Mouse (Mus musculus) left cerebral cortex, adult 11 months (tissue): Measurements from ENCODE around the gene Sost.
A peak's percentile ranks its signal among the peaks of the same experiment; 100 is the strongest.

Source experiments
- DNase-seq: peaks from one replicate; pipeline ENCODE4 v3.0.0; 2022; ENCODE audit warnings: low spot score

The Sost gene

DNA sequence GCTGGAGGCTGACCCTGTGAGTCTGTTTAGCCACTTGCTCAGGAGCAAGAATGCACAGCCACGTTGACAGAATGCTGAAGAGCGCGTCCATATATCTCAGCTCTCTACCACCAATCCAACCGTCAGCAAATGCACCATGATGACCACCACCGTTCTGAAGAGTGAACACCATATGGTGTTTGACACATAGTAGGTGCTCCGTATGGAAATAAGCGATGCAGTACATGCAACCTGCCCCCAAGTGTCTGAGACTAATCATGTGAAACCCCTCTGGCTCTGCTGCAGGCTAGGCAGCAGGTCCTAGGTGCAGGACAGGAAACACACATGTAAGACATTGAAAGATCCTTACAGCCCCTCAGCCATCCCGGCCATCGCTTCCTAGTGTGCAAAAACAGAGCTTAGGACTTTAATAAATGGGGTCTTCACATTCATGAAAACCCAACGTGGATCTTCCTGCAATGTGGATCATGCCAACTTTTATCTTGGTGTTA, 16.7 kb upstream of the Sost start:
- DNase-seq, result no peak

DNA sequence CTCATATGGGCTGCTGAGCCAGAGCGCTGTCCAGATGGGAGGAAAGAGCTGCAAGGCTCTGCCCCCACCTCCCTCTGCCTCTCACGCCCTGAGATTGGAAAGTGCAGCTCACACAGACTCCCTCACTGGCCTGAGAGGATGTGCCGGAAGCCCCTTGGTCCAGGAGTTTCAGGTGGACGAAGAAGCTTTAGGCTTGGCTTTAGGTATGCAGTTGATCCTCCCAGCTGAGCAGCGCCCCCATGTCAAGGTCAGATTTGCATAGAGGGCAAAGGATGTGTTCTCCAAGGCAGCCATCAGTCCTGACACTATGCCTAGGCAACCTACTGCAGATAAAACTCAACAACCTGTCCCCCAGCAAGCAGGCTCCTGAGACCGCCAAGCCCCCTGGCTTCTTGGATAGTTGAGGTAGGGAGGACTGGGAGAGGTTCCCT, 16.2 kb upstream of the Sost start:
- no peak for DNase-seq

DNA sequence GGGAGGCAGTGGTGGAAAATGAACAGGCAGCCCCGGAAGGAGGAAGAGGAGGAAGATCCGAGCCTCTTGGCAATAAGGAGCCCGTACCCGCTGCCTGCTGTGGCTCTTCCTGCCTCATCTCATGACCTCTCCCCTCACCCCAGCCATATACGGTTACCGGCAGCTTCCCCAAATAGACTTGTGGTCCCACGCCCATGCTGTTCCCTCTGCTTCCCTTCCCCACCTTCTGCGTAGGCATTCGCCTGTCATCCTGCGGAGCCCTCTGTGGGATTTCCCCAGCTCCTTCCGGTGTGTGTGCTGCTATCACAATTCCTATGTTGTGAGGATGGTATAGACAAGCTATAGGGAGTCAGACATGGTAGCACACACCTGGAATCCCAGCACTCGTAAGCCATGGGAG, 15.0 kb upstream of the Sost start:
- DNase-seq, result no peak

DNA sequence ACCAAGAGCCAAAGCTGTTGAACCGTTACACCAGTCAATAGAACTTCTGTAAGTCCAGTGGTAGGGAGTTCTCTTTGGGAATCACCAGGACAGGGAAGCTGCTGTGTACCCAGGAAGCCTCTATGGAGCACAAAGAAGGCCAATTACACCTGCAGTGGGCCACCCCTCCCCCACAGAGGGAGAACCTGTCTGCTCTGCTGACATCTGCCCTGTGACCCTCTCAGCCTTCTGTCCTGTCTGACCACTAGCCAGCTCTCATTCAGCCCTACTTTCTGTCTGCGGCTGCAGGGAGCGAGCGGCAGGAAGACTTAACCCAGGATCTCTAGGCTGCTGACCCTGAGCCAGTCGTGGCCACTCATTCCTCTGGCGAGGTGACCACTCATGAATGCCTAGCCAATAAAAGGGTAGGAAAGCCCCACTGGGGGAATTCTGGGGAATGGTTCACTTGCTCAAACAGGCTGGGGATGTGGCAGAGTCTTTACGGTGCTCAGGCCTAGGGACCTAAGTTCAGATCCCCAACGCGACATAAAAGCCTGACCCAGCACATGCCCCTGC, 13.9 kb upstream of the Sost start:
- no peak for DNase-seq

DNA sequence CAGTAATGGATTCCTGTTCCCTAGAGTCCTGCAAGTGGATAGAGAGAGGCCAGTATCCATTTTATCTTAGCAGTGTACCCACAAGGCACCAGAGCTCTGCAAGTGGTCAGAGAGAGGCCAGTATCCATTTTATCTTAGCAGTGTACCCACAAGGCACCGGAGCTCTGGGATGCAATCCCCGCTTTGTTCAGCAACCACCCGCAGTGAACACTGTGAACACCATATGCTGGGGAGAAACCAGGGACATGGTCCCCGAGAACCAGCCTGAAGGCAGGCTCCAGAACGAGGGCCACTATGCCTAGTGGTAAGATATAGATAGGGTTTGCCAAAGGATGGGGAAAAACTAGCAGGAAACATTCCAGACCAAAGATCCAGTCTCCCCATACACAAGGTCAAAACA, 12.3 kb upstream of the Sost start:
- DNase-seq, result no peak

DNA sequence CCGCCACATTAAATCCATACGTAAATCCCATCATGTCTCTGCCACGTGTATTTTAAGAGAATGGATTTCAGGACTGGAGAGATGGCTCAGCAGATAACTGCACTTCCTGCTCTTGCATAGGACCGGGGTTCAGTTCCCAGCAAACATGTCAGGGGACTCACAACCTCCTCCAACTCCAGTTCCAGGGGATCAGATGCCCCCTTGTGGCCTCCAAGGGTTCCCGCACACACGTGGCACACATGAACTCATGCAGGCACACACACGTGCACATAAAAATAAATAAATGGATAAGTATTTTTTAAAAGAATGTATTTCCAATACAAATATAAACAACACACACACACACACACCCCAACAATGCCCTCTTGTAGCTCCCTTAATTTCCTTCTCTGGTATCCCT, 10.1 kb upstream of the Sost start:
- no peak for DNase-seq

DNA sequence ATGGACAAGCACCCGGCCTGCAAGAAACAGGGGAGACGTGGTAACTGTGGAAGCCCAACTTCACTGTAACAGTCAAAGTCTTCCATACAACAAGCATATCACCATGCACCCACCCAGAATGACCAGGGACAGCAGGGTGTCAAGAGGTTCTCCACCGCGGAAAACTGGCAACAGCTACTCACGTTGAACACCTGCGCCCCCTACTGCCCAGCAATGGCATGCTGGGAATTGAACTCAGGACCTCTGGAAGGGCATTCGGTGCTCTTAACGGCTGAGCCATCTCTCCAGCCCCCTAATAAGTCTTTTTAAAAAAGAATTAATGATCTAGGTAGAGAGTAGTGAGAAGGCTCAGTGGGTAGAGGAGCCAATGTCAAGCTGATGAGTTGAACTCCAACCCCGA, 8.1 kb upstream of the Sost start:
- DNase-seq, result no peak

DNA sequence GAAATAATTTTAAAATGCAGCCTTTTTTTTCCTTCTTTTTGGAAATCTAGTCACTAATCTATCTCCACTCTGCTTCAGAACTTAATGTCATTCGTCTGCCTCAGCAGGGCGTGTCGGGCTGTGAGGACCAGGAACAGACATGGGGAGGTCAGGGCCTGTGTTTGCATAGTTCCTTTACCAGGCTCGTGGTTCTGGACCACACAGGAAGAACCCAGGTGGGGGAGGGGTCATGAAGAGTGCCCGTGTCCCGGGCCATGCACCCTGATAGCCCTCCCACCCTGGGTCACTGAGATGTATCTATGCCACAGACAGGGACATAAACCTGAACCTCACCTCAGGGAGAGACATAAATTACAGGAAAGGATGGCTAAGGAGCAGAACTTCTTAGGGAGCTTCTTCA, 7.4 kb upstream of the Sost start:
- DNase-seq, result no peak

DNA sequence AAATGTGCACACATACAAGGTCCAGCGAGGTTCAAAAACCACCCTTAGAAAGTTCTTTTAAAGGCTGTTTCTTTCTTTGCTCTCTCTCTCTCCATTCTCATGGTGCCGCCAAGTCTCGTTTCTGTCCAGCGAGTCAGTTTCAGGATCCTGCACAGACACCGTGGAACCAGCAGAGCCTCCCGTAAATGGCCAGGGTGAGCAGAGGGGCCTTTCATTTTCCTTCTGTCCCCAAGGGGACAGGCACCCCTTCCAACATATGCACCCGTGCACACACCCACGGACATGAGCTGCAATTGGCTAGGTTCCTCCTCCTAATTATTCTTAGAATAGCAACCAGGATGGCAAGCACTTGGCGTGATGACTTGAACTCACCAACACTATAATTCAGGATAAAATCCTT, 6.7 kb upstream of the Sost start:
- no peak for DNase-seq

DNA sequence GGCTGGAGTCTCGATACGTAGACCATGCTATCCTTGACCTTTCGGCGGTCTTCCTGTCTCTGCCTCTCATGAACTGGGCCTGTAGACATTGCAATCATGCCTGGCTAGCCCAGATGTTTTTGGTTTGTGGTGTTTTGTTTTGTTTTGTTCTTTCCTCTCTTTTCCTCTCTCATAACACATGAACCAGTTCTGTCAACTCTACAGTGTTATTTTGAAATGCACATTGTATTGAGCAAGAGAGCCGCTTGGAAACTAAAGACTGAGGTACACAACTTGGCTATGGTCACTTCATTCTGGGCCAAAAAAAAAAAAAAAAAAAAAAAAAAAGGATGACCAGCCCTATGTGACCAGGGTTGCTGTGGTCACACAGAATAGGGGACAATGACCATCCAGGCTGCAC, 5.8 kb upstream of the Sost start:
- no peak for DNase-seq

DNA sequence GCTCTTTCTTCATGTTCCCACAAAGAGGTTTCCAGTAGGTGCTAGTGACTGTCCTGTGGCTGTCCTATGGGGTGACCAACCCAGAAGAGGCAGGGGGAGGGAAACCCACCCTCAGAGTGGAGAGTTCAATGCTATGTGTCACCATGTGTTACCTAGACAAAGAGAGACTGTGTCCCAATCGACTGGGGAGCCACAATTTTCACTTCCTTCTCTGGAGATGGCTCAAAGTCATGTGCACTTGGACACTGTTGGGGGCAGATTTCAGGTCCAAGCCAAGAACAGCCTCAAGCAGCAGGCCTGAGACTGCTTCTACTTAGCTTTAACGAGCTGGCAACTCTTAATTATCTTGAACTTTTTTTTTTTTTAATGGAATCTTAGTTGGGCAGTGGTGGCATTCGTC, 5.3 kb upstream of the Sost start:
- DNase-seq, result no peak

- no peak for DNase-seq
Observed at GRCm38 (mm10) chr11:101971410-101971809, 4.6 kb upstream of the Sost start.

DNA sequence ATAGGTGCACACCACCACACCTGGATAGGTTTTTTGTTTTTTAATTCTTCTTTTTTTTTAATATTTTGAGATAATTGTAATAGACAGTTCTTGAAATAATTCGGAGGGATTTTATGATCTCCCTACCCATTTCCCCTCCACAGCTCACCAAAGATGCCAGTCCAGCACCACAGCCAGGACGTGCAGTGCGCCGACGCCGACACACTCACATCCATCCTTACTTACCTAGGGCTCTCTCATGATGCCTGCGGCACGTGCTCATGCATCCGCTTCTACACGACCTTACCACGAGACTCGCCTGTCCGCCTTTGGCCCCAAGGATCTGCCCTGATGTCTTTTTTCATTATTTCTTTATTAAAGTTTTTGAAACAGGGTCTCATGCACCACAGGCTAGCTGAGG, 3.0 kb upstream of the Sost start:
- no peak for DNase-seq

- DNase-seq, result peak; percentile 76
Observed at GRCm38 (mm10) chr11:101968791-101969190, 2.0 kb upstream of the Sost start.

GRCm38 (mm10) chr11:101968311-101968710, 1.5 kb upstream of the Sost start:
- DNase-seq, result no peak

GRCm38 (mm10) chr11:101965553-101965952, 1.3 kb downstream of the Sost start:
- DNase-seq, result no peak

- DNase-seq, result no peak
Observed at GRCm38 (mm10) chr11:101964647-101965046, 2.2 kb downstream of the Sost start.

DNA sequence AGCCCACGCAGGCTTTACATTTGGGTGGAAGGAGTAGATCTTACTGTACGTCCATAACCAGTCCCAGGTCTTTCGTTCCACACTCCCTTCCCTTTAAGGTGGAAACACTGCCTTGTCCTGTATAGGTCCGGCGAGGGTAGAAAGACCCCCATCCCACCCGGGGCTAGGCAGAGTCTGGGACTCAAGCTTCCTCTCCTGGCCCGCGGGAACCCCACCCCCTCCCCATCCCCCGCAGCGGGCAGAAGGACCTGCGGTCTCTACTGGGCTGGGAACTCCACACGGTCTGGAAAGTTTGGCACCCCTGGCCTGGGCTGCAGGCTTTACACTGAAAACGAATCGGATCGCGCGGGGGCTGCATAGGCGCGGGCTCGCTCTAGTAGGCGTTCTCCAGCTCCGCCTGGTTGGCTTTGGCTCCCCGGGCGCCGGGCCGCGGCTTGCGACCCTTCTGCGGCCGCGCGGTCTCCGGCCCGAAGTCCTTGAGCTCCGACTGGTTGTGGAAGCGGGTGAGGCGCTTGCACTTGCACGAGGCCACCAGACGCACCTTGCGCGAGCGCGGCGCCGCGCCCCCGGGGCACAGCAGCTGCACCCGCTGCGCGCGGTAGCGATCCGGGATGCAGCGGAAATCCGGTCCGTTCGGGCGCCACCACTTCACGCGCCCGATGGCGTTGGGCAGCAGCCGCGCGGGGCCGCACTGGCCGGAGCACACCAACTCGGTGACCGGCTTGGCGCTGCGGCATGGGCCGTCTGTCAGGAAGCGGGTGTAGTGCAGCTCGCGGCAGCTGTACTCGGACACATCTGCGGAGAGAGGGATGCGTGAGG, 3.1 kb downstream of the Sost start:
- DNase-seq, result no peak

GRCm38 (mm10) chr11:101963043-101963442, 3.8 kb downstream of the Sost start:
- DNase-seq, result no peak

- DNase-seq, result no peak
Observed at GRCm38 (mm10) chr11:101957476-101957875, 9.3 kb downstream of the Sost start.

GRCm38 (mm10) chr11:101953441-101953840, 13.4 kb downstream of the Sost start:
- no peak for DNase-seq

DNA sequence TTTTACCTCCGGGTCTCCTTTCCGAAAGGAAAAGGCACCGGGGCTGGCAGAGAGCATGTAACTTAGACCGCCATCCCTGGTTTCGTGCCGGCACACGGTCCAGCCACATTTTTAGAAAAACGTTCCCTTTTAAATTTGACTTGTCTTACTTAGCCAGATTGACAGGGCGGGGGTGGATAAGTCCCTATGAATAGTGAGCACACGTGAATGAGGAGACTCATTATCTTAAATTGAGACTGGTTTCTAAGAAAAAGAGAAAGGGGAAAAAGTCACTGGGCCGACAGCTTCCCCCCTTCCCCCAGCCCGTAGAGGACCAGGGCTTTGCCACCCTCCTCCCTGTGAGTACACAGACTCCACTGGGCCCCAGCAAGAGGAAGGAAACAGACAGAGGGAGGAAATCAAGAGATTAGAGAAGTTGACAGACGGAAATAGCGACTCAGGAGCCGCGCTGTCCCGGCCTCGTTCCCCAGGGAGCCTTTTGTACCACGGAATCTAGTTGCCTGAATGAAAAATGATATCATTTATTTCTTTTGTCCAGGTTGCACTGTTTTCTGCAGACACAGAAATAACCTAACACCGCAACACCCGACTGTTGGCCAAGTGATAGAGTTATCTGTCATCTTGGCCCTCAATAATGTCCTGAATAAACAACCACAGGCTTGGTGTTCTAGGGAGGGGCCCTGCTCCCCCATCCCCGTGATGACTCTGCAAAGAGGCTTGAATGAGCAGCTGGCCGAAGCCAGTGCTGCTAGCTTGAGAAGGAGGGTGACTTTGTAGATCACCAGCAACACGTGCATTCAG, 14.1 kb downstream of the Sost start:
- DNase-seq, result no peak

GRCm38 (mm10) chr11:101950021-101950420, 16.8 kb downstream of the Sost start:
- no peak for DNase-seq
